Mouse (Mus musculus): ENCODE data around the gene Olfr312. TPM values are rescaled to one million over a fixed set of nuclear protein-coding genes. Genes with fewer than 3 reads are reported as not detected.

Gene Olfr312
- under 1 TPM in 1 of 2 experiments, not detected in 1; 0.10 TPM for polyA plus RNA-seq (2017; shearing (Covaris generic))

DNA sequence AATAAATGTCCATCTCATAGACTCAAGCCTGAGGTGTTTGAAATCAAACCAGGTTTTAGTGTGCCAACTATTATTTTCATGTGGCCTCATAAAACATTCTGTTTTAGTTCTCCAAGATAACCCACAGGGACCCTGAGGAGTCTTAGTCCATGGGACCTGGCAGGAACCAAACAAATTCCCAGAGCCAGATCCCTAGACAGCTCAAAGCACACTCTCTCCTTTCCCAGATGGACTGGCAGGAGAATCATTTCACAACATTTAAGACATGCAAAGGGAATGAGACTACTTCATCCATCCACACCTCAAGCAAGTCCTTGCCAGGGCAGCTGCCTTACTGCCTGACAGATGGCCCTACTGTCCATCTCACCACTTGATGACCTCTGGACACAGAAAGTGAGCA is at the start of gene Olfr312:
Gene Olfr312, plus strand, starts transcription at position 301 of the 400 bp plus-strand sequence.

DNA sequence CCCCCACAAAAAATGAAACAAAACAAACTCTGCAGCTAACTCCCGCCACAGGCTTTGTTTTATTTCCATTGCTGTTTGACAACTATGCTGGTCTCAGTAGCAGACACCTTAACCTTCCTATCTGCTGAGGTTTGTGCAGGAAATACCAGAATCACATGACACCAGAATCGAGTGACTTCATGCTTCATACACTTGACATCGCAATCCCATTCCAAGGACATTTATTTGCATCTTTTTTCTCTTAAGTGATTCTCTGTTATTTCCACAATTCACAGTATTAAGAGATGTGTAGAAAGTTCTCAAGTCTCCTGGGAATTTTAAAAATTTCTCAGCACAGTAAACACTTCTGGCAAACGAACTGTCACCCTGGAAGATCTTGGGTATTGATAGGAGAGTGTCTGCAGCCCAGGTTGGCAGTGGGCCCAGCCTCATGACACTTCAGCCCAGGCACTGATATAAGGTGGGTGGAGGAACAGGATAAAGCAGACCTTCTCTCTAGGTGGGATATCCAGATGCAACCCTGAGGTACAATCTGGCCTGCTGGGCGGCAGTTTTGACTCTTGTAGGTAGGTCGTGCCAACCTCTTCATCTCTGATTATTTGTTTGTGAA is 46.5 kb upstream of the Olfr312 start, which contains the start of gene Olfr314:
Gene Olfr314, plus strand, starts transcription at position 473 of the 610 bp plus-strand sequence.

DNA sequence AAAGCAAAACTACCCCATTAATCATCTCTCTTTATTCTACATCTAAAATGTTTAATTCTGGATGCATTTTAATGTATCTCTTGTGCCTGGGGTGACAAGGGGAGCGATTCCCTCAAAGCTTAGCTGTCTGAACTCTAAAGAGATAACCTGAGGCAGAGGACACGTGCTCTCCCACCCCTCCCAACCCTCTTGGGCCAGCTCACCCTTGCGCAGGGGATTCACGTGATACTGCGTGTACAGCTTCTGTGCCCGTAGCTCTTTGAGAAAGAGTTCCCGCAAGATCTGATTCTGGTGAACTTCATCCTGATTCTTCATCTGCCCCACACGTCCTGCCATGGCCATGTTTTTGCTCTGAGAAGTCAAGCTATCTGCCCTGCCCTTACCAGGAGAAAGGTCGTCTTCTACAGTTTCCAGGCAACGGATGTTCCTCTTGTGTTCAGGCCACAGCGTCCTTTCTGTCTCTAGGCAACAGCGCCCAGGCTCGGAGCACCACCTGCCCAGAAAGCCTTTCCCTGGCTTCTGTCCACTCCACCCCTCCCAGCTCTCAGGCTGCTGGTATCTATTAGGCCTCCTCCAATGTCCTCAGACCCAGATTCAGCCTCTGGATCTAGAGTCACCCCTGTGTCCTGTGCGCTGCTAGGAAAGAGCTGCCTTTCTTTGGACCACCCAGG is 27.3 kb upstream of the Olfr312 start, which contains the start of gene Fam183b:
Gene Fam183b, minus strand, starts transcription at position 403 of the 671 bp plus-strand sequence.

DNA sequence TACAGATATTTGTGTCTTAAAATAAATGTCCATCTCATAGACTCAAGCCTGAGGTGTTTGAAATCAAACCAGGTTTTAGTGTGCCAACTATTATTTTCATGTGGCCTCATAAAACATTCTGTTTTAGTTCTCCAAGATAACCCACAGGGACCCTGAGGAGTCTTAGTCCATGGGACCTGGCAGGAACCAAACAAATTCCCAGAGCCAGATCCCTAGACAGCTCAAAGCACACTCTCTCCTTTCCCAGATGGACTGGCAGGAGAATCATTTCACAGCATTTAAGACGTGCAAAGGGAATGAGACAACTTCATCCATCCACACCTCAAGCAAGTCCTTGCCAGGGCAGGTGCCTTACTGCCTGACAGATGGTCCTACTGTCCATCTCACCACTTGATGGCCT is 14.3 kb upstream of the Olfr312 start, which contains the start of gene Olfr313:
Gene Olfr313, plus strand, starts transcription at position 301 of the 400 bp plus-strand sequence.

DNA sequence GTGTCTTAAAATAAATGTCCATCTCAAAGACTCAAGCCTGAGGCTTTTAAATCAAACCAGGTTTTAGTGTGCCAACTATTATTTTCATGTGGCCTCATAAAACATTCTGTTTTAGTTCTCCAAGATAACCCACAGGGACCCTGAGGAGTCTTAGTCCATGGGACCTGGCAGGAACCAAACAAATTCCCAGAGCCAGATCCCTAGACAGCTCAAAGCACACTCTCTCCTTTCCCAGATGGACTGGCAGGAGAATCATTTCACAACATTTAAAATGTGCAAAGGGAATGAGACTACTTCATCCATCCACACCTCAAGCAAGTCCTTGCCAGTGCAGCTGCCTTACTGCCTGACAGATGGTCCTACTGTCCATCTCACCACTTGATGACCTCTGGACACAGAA is 9.9 kb downstream of the Olfr312 start, which contains the start of gene Olfr311:
Gene Olfr311, plus strand, starts transcription at position 301 of the 400 bp plus-strand sequence.

DNA sequence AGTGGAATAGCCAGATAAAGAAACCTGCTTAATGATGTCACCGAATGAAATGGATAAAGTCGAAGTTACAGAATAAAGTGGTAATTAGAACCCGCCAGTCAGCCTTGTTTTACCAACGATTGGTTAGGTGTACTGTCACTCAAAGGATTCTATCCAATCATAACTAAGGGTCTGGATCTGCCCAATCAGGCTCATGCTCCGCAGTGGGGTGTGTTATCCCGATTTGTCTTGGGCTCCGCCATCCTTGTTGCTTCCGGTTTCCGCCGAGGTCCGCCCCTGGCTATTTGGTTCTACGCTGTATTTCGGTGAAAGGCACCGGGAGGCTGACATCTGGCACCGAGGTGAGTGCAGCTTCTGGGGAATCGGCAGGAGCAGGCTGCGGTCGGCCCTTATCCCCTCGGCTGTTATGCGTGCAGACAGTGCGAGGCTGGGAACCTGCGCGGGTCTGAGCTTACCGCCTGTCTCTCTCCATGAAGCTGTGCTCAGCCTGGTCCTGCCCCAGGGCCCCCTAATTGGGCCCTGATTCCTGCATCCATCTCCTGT is 18.0 kb downstream of the Olfr312 start, which contains the start of gene Gm12258:
Gene Gm12258, plus strand, starts transcription at position 240 of the 543 bp plus-strand sequence.

DNA sequence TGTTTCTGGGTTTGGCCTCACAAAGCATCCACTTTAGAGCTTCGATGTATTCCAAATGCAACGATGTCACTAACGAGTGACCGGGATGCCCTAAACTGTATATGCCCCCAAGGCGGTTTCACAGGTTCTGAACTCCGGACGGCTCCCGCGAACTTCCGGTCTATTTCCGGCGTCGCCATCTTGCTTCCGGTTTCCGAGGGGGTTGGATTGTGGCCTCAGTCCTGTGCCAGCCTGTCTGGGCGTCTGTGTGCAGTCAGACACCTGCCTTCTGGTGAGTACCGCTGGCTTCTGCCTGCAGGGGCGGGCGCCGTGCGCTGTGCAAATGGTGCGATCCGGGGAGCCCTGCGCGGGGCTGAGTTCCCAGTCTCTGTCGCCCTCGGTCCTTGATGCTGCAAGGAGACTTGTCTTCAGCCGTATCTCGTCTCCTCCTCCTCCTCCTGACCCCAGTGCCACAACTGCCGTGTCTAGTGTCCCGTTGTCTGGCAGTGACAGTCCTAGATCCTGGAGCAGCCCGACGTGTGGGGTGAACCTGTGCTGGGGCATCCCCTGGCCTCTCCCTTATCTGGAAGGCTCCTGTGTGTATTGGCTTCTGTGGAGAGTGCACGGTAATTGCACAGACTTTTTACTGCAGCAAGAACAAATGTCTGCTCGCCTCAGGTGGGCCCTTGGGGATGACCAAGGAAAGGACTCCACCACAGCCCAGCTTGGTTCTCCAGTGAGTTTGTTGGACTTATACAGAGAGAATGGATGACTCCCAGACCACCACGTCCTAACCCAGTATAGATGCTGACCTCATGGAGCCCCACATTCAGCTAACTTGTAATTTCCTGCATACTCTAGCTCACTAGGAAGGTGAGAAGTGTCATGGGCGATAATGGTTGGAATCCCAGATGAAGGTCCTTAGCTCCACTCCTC is 38.3 kb downstream of the Olfr312 start, which contains the start of gene 2810021J22Rik:
Gene 2810021J22Rik, plus strand, starts transcription at position 178 of the 915 bp plus-strand sequence.

Other genes starting within 250 kb of the Olfr312 start
- gene Olfr324, start 234.1 kb upstream of the Olfr312 start, polyA plus RNA-seq (2017; shearing (Covaris generic)): not detected
- under 1 TPM in 1 of 2 experiments, not detected in 1; 0.66 TPM for gene 2210407C18Rik, start 213.2 kb upstream of the Olfr312 start, polyA plus RNA-seq (2017; shearing (Covaris generic))
- not detected for gene Olfr323, start 198.7 kb upstream of the Olfr312 start, polyA plus RNA-seq (2017; shearing (Covaris generic))
- under 1 TPM; 0.07 to 0.29 TPM for gene Trim58, start 188.8 kb upstream of the Olfr312 start, polyA plus RNA-seq (2017; shearing (Covaris generic))
- gene Olfr322, start 170.5 kb upstream of the Olfr312 start, polyA plus RNA-seq (2017; shearing (Covaris generic)): not detected
- gene Olfr320, start 148.1 kb upstream of the Olfr312 start, polyA plus RNA-seq (2017; shearing (Covaris generic)): under 1 TPM in 1 of 2 experiments, not detected in 1; 0.48 TPM
- under 1 TPM in 1 of 2 experiments, not detected in 1; 0.10 TPM for gene Olfr319, start 130.1 kb upstream of the Olfr312 start, polyA plus RNA-seq (2017; shearing (Covaris generic))
- gene Olfr318, start 105.2 kb upstream of the Olfr312 start, polyA plus RNA-seq (2017; shearing (Covaris generic)): under 1 TPM; 0.07 to 0.40 TPM
- gene Olfr317, start 90.0 kb upstream of the Olfr312 start, polyA plus RNA-seq (2017; shearing (Covaris generic)): not detected
- gene Olfr316, start 76.5 kb upstream of the Olfr312 start, polyA plus RNA-seq (2017; shearing (Covaris generic)): not detected
- not detected for gene Olfr315, start 56.0 kb upstream of the Olfr312 start, polyA plus RNA-seq (2017; shearing (Covaris generic))
- gene Olfr314, start 46.3 kb upstream of the Olfr312 start, polyA plus RNA-seq (2017; shearing (Covaris generic)): under 1 TPM in 1 of 2 experiments, not detected in 1; 0.39 TPM
- not detected for gene Fam183b, start 27.3 kb upstream of the Olfr312 start, polyA plus RNA-seq (2017; shearing (Covaris generic))
- not detected for gene Olfr313, start 14.2 kb upstream of the Olfr312 start, polyA plus RNA-seq (2017; shearing (Covaris generic))
- gene Olfr311, start 10.0 kb downstream of the Olfr312 start, polyA plus RNA-seq (2017; shearing (Covaris generic)): under 1 TPM; 0.12 to 0.17 TPM
- 10 to 100 TPM in 1 of 2 experiments, 1 to 10 TPM in 1; 7.6 to 12.7 TPM for gene Gm12258, start 17.9 kb downstream of the Olfr312 start, polyA plus RNA-seq (2017; shearing (Covaris generic))
- gene 2810021J22Rik, start 38.0 kb downstream of the Olfr312 start, polyA plus RNA-seq (2017; shearing (Covaris generic)): 10 to 100 TPM in 1 of 2 experiments, 1 to 10 TPM in 1; 6.5 to 10.4 TPM
- gene Zfp39, start 75.0 kb downstream of the Olfr312 start, polyA plus RNA-seq (2017; shearing (Covaris generic)): 10 to 100 TPM; 10.1 to 11.1 TPM
- gene Btnl10, start 88.7 kb downstream of the Olfr312 start, polyA plus RNA-seq (2017; shearing (Covaris generic)): under 1 TPM; 0.04 to 0.98 TPM
- gene Rnf187, start 109.7 kb downstream of the Olfr312 start, polyA plus RNA-seq (2017; shearing (Covaris generic)): 100 to 1,000 TPM; 265 to 350 TPM
- gene Hist3h2ba, start 119.7 kb downstream of the Olfr312 start, polyA plus RNA-seq (2017; shearing (Covaris generic)): 10 to 100 TPM; 19.5 to 31.1 TPM
- gene Hist3h2a, start 125.4 kb downstream of the Olfr312 start, polyA plus RNA-seq (2017; shearing (Covaris generic)): 10 to 100 TPM; 17.6 to 36.4 TPM
- 1 to 10 TPM in 1 of 2 experiments, under 1 TPM in 1; 0.16 to 2.8 TPM for gene Trim17, start 125.4 kb downstream of the Olfr312 start, polyA plus RNA-seq (2017; shearing (Covaris generic))
- gene Trim11, start 148.9 kb downstream of the Olfr312 start, polyA plus RNA-seq (2017; shearing (Covaris generic)): 10 to 100 TPM; 46.7 to 64.0 TPM

All from inflammation-experienced regulatory T-cells (primary cell).